ENCODE assay signal across 24 mouse cellular contexts in the genomic region with DNA sequence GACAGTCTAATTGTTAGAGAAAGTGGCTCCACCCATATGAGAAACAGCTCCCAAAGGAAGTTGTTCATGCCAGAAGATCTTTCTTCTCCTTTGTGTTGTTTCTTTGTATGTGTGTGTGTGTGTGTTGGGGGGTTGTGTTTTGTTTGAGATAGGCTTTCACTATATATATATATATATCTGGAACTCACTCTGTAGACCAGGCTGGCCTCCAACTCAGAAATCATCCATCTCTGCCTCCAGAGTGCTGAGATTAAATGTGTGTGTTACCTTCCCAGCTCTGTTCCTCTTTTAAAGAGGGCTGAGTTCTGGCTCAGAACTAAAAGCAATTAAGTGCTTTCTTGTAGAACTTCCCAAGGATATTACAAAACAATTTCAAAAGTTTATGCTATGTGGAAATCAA.
"Had no signal": no experiment of that assay in that cellular context is flagged by ENCODE, and none has a peak within 500 bp of the region (broad histone marks: within the 10 kb centered on the region; RNA-seq: fewer than 3 reads in every experiment).

No protein-coding gene starts in this region.

- H3K27ac ChIP-seq: heart, embryonic 10.5 days; hindbrain, embryonic 10.5 days; hindbrain, embryonic 12.5 days; hindbrain, embryonic 14.5 days; intestine, embryonic 15.5 days; layer of hippocampus, adult 2 months; left cerebral cortex, adult 2 months; limb, embryonic 10.5 days; limb, embryonic 12.5 days had no signal

- H3K9me3 ChIP-seq: heart, embryonic 10.5 days; heart, embryonic 12.5 days; hindbrain, embryonic 10.5 days; hindbrain, embryonic 12.5 days; intestine, embryonic 15.5 days; limb, embryonic 10.5 days; limb, embryonic 12.5 days had no signal

- ATAC-seq: hindbrain, embryonic 16.5 days; inflammation-experienced regulatory T-cells, adult 6 months; intestine, embryonic 15.5 days; intestine, postnatal 0 days had no signal

- H3K9ac ChIP-seq: heart, embryonic 12.5 days; hindbrain, embryonic 12.5 days; hindbrain, embryonic 14.5 days; intestine, embryonic 15.5 days; limb, embryonic 12.5 days had no signal

- DNase-seq: gastrocnemius, postnatal 14 days; gastrocnemius, postnatal 36 days; heart, adult 18-20 months; heart, postnatal 10 days; heart, postnatal 4 days; kidney, adult 18-20 months; kidney, adult 8-10 months; kidney, postnatal 10 days; kidney, postnatal 25 days; kidney, postnatal 4 days; liver had no signal

- H3K4me3 ChIP-seq: heart, embryonic 10.5 days; heart, embryonic 12.5 days; hindbrain, embryonic 10.5 days; hindbrain, embryonic 12.5 days; intestine, embryonic 15.5 days; layer of hippocampus, adult 2 months; left cerebral cortex, adult 2 months; limb, embryonic 10.5 days; limb, embryonic 12.5 days had no signal

- H3K27me3 ChIP-seq: heart, embryonic 12.5 days; hindbrain, embryonic 12.5 days; intestine, embryonic 15.5 days; limb, embryonic 12.5 days had no signal

- H3K4me1 ChIP-seq: heart, embryonic 10.5 days; hindbrain, embryonic 10.5 days; hindbrain, embryonic 12.5 days; intestine, embryonic 15.5 days; limb, embryonic 10.5 days; limb, embryonic 12.5 days had no signal
